Mouse (Mus musculus) cerebellum, adult 9-11 months (tissue): ENCODE results near the gene Lrrc29.

Experiments used
- DNase-seq: peaks from one replicate; pipeline ENCODE4 v3.0.0; 2022

Lrrc29 gene

DNA sequence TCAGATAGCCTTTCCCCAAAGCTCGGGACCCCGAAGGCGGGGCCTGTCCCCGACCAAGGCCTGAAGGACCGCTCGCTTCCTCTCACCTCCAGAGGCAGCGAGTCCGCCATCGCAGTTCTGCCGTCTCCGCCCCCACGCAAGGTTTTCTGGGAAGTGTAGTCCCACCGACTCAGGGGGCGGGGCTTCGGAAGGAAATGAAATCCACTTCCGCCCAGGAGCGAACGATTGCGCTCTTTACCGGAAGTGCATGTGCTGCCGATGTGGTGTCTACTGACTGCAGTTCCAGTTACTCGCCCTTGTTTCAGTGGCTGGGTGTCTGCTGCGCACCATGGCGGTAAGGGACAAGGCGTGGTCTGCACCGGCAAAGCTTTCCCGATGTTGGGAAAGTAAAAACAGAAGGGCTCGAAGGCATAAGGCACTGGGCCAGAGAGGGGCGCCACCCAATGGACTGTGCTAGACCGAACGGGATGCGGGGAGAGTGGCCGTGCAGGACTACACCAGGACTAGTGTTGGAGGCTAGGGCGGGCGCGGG is at the start of gene Lrrc29, which contains the start of gene Tmem208:
Gene Lrrc29 (minus strand): TSS at position 138 of the 532 bp plus-strand sequence.
Gene Tmem208 (plus strand): TSS at position 214 of the 532 bp plus-strand sequence.
- DNase-seq = peak; percentile 97

DNA sequence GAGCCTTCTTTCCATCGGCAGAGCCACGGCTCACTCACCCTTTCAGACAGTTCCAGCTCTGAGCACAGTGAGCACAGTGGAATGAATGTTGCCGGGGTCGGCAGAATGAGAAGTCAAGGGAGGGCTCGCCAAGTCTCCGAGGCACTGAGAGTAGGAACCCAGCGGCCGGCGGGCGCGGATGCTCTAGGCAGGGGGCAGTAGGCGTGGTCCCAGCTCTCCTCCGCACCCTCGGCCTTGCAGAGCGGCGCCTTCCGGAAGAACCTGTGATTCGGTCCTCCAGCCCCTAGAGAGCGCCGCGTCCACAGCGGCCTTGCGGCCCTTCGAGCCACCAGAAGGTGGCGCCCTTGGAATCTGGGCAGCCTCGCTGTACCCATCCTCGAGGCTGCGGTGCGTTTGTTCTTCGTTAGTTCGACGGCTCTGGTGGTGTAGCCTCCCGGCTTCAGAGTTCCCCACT is 48.5 kb upstream of the Lrrc29 start:
- peak; percentile 41 for DNase-seq

DNA sequence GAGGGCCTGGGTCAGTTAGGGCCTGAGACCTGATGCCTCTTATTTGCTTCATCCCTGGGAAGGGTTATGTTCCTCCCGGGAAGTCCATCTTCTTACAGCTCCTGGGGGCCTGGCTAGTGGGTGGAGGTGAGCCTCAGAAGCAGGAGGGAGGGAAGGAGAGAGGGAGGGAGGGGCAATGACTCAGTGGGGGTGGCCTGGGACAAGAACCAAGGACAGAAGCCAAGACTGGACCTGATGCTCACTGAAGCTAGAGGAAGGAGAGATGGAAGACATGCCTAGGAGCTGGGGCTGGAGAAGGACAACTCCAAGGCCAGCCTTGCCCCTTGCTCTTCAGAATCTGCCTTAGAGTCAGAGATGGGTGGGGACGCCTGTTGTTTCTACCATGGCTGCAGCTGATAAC is 47.0 kb upstream of the Lrrc29 start, which contains the start of gene Plekhg4:
Gene Plekhg4 (plus strand): TSS at position 243 of the 400 bp plus-strand sequence.
- no peak for DNase-seq

- DNase-seq = peak; percentile 46
Measured at GRCm38 (mm10) chr8:105372473-105372872, 46.4 kb upstream of the Lrrc29 start.

GRCm38 (mm10) chr8:105367107-105367506 is 41.0 kb upstream of the Lrrc29 start:
- no peak for DNase-seq

DNA sequence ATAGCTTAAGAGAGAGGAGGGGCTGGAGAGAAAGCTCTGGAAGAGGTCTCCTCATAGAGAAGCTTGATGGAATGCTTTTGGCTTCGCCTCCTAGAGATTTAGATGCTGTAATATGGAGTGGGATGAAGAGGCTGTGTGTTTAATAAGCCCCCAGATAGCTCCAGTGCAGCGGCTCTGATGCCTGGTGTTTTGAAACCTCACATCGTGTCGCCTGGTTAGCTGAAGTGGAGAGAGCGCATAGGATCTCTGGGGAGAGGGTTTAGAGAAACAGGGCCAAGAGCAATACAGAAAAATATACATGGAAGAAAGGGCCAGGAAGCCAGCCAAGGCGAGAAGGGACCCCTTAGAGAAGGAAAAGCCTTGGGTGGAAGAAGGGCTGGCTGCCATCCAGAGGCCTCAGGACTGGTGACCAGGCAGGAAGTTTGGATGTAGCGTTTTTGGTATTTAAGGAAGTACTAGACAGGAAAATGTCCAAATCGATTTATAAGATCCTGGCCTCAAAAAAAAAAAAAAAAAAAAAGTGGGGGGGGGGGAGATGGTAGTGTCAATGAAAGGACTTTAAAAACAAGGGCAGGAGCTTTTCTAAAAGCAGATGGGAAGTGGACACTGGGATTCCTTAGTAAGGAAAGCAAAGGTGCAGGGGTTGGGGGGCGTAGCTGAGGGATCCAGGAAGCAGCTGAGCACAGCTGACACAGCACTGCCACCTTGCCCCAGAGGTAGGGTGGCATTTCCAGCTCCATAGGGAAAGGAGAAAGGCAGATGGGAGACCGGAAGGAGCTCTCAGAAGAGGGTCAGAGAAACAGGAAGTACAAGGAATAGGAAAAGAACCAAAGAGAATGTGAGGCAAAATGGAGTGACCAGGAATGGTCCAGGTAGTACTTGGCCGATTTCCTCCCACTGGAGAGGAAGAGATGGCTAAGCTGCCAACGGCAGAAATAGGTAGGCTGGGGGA is 35.9 kb upstream of the Lrrc29 start:
- DNase-seq = no peak

GRCm38 (mm10) chr8:105359646-105360045 is 33.6 kb upstream of the Lrrc29 start:
- no peak for DNase-seq

DNA sequence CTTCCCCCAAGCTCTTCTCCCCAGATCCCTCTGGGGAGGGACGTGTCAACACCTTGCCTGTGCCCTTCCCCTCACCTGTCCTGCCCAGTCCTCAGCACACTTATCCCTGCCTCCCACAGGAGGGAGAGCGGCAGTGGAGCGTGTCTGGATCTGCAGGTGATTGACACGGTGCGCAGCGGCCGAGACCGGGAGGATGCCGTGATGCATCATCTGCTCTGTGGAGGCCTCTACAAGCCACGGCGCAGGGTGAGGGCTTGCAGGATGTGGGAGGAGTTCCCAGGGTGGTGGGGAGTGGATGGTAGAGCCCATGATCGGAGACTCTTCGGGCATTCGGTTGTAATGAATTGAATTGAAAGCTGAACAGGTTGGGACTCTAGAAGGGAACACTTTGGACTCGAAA is 33.1 kb upstream of the Lrrc29 start:
- no peak for DNase-seq

GRCm38 (mm10) chr8:105356681-105357080 is 30.6 kb upstream of the Lrrc29 start:
- DNase-seq = no peak

DNA sequence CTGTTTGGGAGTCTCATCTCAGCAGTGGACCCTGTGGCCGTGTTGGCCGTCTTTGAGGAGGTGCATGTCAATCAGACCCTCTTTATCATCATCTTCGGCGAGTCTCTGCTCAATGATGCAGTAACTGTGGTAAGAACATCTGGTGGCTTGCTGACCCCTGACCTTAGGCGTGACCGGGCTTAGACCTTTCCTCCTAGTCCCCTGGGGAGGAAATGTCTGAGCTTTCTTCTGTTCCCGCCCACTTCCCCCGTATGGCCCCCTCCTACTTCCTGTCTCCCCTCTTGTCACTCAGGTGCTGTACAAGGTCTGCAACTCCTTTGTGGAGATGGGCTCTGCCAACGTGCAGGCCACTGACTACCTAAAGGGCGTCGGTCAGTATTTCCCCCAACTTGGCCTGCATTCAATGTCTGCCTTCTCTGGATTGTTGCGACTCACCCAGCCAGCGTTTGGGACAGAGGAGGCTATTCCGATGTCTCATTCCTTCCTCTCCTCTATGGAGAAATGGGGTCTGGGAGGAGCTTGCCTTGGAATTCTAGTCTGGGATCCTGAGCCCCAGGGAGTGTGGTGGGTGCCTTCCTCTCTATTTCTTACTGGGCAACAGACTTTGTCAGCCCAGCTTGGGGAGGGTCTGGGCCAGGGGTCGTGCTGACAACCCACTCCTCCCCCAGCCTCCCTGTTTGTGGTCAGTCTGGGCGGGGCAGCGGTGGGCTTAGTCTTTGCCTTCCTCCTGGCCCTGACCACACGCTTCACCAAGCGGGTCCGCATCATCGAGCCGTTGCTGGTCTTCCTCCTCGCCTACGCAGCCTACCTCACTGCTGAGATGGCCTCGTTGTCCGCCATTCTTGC is 29.3 kb upstream of the Lrrc29 start:
- no peak for DNase-seq

DNA sequence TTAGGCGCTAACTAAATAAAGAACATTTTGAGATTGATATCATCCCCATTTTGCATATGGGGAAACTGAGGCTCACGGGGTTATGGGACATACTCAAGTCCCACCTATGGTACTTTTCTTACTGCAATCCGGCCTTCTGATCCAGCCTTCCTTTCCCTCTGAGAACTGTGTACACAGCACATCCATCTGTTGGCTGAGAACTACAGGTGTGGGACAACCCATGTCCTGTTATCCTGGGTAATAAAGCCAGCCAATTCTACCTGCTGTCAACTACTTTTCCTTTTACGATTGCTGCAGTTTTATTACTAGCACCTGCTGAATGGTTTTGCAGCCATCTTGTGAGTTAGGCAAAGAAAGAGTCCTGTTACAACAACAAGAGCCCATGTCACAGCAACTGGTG is 28.5 kb upstream of the Lrrc29 start:
- no peak for DNase-seq

DNA sequence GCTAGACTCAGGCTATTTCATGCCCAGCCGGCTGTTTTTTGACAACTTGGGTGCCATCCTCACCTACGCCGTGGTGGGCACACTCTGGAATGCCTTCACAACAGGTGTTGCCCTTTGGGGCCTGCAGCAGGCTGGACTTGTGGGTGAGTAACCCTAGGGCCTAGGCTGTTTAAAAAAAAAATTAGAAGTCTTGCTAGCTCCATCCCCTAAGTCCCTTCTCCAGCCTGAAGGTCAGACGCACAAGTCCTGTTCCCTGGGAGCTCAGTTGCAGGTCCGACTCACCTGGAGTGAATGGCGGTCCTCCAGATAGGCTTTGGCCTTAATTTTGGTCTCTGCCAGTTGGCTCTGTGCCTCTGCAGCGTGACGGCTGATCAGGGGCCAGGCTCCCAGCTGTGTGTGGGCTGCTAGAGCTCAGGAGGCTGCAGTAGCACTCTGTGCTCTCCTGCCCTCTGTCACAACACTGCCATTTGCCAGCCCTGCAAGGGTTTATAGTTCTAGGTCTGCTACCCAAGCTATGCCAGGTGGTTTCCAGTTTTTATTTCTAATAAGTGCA is 27.6 kb upstream of the Lrrc29 start:
- peak; percentile 82 for DNase-seq

- peak; percentile 48 for DNase-seq
Measured at GRCm38 (mm10) chr8:105350186-105350585, 24.1 kb upstream of the Lrrc29 start.

DNA sequence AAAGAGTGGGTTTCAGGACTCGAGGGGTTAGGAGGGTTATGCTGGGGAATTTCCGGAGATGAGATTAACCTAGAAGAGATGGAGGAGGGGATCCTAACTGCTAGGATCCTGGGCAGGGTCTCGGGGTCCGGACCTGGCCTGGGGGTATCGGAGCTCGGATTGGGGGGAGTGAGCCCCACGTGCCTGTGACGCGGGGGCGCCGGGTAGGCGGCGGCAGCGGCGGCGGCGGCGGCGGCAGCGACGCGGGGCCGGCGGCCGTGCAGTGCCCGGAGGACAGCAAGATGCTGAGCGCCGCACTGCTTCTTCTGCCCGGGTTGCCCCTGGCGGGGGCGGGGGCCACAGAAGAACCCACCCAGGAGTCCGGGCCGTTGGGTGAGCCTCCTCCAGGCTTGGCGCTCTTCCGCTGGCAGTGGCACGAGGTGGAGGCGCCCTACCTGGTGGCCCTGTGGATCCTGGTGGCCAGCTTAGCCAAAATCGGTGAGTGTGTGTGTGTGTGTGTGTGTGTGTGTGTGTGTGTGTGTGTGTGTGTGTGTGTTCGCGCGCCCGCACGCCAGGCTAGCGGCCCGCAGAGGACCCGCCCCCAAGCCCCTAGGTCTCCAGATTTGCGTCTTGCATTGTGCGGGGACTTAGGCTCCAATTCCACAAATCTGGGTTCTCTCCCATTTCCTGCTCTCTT is 23.2 kb upstream of the Lrrc29 start:
- peak; percentile 78 for DNase-seq

- peak; percentile 83 for DNase-seq
Measured at GRCm38 (mm10) chr8:105348450-105349095, 22.5 kb upstream of the Lrrc29 start, which contains the start of gene Slc9a5. Gene Slc9a5, plus strand, starts transcription at chr8:105348843.

DNA sequence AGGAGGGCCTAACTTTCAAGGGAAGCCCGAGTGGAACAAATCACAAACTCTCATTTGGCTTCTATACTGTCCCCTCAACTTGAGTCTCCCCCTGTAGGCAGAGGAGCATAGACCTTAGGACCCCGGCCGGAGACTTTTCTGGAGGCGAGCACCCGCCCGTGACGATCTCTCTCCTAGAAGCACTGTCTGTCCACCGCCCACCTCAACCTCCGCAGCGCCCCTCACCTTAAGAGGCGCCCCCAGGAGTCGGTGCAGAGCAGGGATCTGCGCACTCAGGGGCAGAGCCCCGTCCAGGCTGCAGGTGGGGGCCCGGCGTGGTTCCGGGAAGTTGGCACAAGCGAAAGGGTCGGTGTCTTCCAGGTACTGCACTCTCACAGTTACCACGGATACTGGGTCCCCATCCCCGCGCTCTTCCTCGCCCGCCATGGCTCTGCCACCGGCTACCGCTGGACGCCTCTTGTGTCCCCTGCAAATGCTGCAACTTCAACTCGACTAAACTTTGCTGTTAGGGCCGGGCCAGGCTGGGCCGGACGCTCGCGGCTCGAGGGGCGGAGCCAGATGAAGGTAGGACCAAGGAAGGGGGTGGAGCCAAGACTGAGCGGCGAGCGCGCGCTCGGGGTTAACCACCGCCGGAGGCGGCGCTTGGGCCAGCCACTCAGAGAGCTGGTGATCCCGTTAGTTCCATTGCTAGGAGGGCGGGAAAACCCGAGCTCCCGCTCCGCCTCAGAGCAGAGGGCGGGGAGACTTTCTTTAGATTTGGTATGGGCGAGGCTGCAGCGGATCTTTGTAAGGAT is 21.5 kb upstream of the Lrrc29 start, which contains the start of gene Fhod1:
Gene Fhod1 (minus strand): TSS at position 526 of the 794 bp plus-strand sequence.
- peak; percentile 95 for DNase-seq

DNA sequence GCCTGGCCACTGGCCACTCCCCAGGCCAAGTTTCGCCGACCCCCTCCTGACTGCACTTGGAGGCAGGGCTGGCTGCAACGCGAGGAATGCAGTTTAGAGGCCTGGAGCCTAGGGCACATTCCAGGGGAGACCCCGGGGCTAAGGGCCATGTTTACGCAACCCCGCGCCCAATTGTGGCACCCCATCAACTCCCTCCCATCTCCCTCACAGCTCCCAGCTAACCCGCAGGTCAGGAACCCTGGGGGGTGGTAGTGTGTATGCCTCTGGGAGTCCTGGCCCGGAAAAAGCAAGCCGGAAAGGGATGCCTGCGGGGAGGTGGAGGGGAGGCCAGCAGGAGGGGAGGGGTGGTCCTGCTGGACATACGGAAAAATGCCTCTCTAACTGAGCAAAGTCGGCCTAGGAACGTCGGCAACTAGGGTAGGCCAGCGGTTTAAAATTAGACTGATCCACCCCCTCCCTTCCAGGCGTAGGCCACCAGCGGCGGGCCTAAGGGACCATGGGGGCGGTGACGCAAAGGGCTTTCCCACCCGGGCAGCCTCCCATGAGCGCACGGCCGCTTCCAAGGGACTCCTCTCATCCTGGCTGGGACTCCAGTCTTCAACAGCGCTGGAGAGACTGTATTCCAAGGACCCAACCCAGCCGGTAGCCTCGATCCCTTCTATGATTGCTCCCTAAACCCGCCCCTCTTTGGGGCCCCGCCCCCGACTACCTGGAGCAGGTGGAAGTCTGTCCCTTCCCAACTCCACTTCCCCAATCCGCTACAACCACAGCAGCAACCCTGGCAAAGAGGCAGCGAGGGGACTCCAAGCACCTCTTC is 20.7 kb upstream of the Lrrc29 start:
- peak; percentile 76 for DNase-seq

GRCm38 (mm10) chr8:105345061-105345975 is 19.2 kb upstream of the Lrrc29 start:
- peak; percentile 26 for DNase-seq
